Comparison of ENCODE assay signal across 18 mouse cellular contexts in genomic region chr5:123996695-123997094, GRCm38 (mm10). TPM values are rescaled to one million over a fixed set of nuclear protein-coding genes. Genes with fewer than 3 reads are reported as not detected.
DNase-seq lines count a peak whose midpoint lies in the region; ATAC-seq and TF ChIP-seq lines count a peak whose summit lies in the region.
"Had no signal": no experiment of that assay in that cellular context is flagged by ENCODE, and none has a peak within 500 bp of the region (broad histone marks: within the 10 kb centered on the region; RNA-seq: fewer than 3 reads in every experiment).

No protein-coding gene starts in this region.

- TF ChIP-seq CTCF in gastrocnemius, adult 2 months (IDR thresholded peaks at IDR 0.05): peak; percentile 35
- TF ChIP-seq CTCF in midbrain, postnatal 0 days (IDR thresholded peaks at IDR 0.05): no peak

- ATAC-seq in hindbrain, embryonic 15.5 days (ENCODE audit: low FRiP score, low read depth): no peak
- no peak for ATAC-seq in hindbrain, embryonic 16.5 days
- ATAC-seq in midbrain, embryonic 13.5 days: no peak
- no peak for ATAC-seq in midbrain, postnatal 0 days (ENCODE audit: low FRiP score)
- ATAC-seq: activated CD4-positive, CD25-positive, alpha-beta regulatory T cell, adult 4 months; intestine, embryonic 16.5 days had no signal

- no peaks in the 10 kb centered on the region for H3K36me3 ChIP-seq in hindbrain, embryonic 15.5 days
- peaks cover 13% of the 10 kb centered on the region for H3K36me3 ChIP-seq in hindbrain, embryonic 16.5 days (ENCODE audit: control insufficient read depth, insufficient read depth, low read length)
- H3K36me3 ChIP-seq in midbrain, embryonic 13.5 days: peaks cover 4% of the 10 kb centered on the region; the same call in 1 of the 2 replicates
- peaks cover 32% of the 10 kb centered on the region for H3K36me3 ChIP-seq in midbrain, postnatal 0 days (ENCODE audit: insufficient read depth, low read length)
- H3K36me3 ChIP-seq: heart, embryonic 15.5 days; lung, embryonic 15.5 days had no signal

- H3K4me3 ChIP-seq in gastrocnemius, adult 2 months: peak overlapping the region; percentile 52
- H3K4me3 ChIP-seq in hindbrain, embryonic 15.5 days: no peak overlapping the region
- H3K4me3 ChIP-seq in hindbrain, embryonic 16.5 days (ENCODE audit: low read length): no peak overlapping the region
- H3K4me3 ChIP-seq in midbrain, embryonic 13.5 days (replicated peaks): no peak overlapping the region
- no peak overlapping the region for H3K4me3 ChIP-seq in midbrain, postnatal 0 days (ENCODE audit: low read depth, low read length)
- H3K4me3 ChIP-seq: heart, embryonic 15.5 days; limb, embryonic 15.5 days; liver, embryonic 15.5 days; lung, embryonic 15.5 days had no signal

- no peaks in the 10 kb centered on the region for H3K9me3 ChIP-seq in hindbrain, embryonic 15.5 days
- H3K9me3 ChIP-seq in hindbrain, embryonic 16.5 days (ENCODE audit: control insufficient read depth, low read length): no peaks in the 10 kb centered on the region
- no peaks in the 10 kb centered on the region for H3K9me3 ChIP-seq in midbrain, embryonic 13.5 days
- H3K9me3 ChIP-seq in midbrain, postnatal 0 days (ENCODE audit: low read length): no peaks in the 10 kb centered on the region
- H3K9me3 ChIP-seq: heart, embryonic 15.5 days; limb, embryonic 15.5 days; liver, embryonic 15.5 days; lung, embryonic 15.5 days had no signal

- H3K4me1 ChIP-seq in hindbrain, embryonic 15.5 days (replicated peaks): peaks cover 36% of the 10 kb centered on the region
- peaks cover 19% of the 10 kb centered on the region for H3K4me1 ChIP-seq in hindbrain, embryonic 16.5 days (ENCODE audit: control insufficient read depth, insufficient read depth, low read depth, low read length)
- H3K4me1 ChIP-seq in midbrain, embryonic 13.5 days (replicated peaks): peaks cover 18% of the 10 kb centered on the region
- no peaks in the 10 kb centered on the region for H3K4me1 ChIP-seq in midbrain, postnatal 0 days (ENCODE audit: insufficient read depth, low read length)

- 85% methylated on average over 14 of the region's 14 CpGs for WGBS in hindbrain, embryonic 15.5 days
- WGBS in hindbrain, embryonic 16.5 days: 83% methylated on average over 14 of the region's 14 CpGs
- WGBS in midbrain, embryonic 13.5 days: 89% methylated on average over 14 of the region's 14 CpGs
- 84% methylated on average over 13 of the region's 14 CpGs for WGBS in midbrain, postnatal 0 days

- DNase-seq in gastrocnemius, adult 2 months: no peak
- no peak for DNase-seq in gastrocnemius, postnatal 14 days
- DNase-seq in midbrain, postnatal 0 days (ENCODE audit: low spot score): no peak
- DNase-seq in testis, postnatal 10 days (ENCODE audit: low spot score): no peak
- DNase-seq: adrenal gland, postnatal 10 days; kidney, adult 9 months; layer of hippocampus, postnatal 36 days had no signal

- H3K27me3 ChIP-seq in hindbrain, embryonic 15.5 days: no peaks in the 10 kb centered on the region
- no peaks in the 10 kb centered on the region for H3K27me3 ChIP-seq in hindbrain, embryonic 16.5 days (replicated peaks; ENCODE audit: control insufficient read depth, insufficient read depth, low read length)
- H3K27me3 ChIP-seq in midbrain, embryonic 13.5 days: peaks cover 7% of the 10 kb centered on the region
- no peaks in the 10 kb centered on the region for H3K27me3 ChIP-seq in midbrain, postnatal 0 days (ENCODE audit: insufficient read depth, low read length)
- H3K27me3 ChIP-seq: CH12.LX; heart, embryonic 15.5 days; limb, embryonic 15.5 days; liver, embryonic 15.5 days; lung, embryonic 15.5 days had no signal

- H3K4me2 ChIP-seq in hindbrain, embryonic 15.5 days: no peak overlapping the region
- no peak overlapping the region for H3K4me2 ChIP-seq in hindbrain, embryonic 16.5 days (ENCODE audit: low read length)
- no peak overlapping the region for H3K4me2 ChIP-seq in midbrain, embryonic 13.5 days (replicated peaks)
- H3K4me2 ChIP-seq in midbrain, postnatal 0 days (ENCODE audit: low read depth, low read length, poor library complexity, severe bottlenecking): no peak overlapping the region
- H3K4me2 ChIP-seq: heart, embryonic 15.5 days; limb, embryonic 15.5 days; liver, embryonic 15.5 days; lung, embryonic 15.5 days had no signal

- no peak overlapping the region for H3K9ac ChIP-seq in hindbrain, embryonic 15.5 days
- H3K9ac ChIP-seq in hindbrain, embryonic 16.5 days (ENCODE audit: low read depth, low read length): no peak overlapping the region
- no peak overlapping the region for H3K9ac ChIP-seq in midbrain, embryonic 13.5 days (replicated peaks)
- no peak overlapping the region for H3K9ac ChIP-seq in midbrain, postnatal 0 days (replicated peaks; ENCODE audit: low read length, poor library complexity, severe bottlenecking)
- H3K9ac ChIP-seq: heart, embryonic 15.5 days; limb, embryonic 15.5 days; liver, embryonic 15.5 days; lung, embryonic 15.5 days had no signal

- intact Hi-C loops in gastrocnemius, adult 2 months (cut with DNase I): no loop called here
- intact Hi-C loops in gastrocnemius, postnatal 14 days (cut with DNase I; ENCODE audit: low total_unique reads): no loop called here

- peak overlapping the region; percentile 51 for H3K27ac ChIP-seq in gastrocnemius, adult 2 months
- 0 out of 2 replicates have a peak overlapping the region, but pooled peaks have one; percentile 53 for H3K27ac ChIP-seq in hindbrain, embryonic 15.5 days (replicated peaks)
- no peak overlapping the region for H3K27ac ChIP-seq in hindbrain, embryonic 16.5 days (ENCODE audit: low read depth, low read length)
- H3K27ac ChIP-seq in midbrain, embryonic 13.5 days: 0 out of 2 replicates have a peak overlapping the region, but pooled peaks have one; percentile 63
- no peak overlapping the region for H3K27ac ChIP-seq in midbrain, postnatal 0 days (ENCODE audit: low read depth, low read length)
- H3K27ac ChIP-seq: heart, embryonic 15.5 days; limb, embryonic 15.5 days; liver, embryonic 15.5 days; lung, embryonic 15.5 days; macrophage had no signal

RNA-seq across cellular contexts. Expression of gene Hip1r, which starts 23.3 kb away (rescaled TPM):
- 10 to 100 TPM in 1 of 2 experiments, 1 to 10 TPM in 1; 5.6 to 14.3 TPM for total RNA-seq in gastrocnemius, adult 2 months (2021)
- total RNA-seq in gastrocnemius, postnatal 14 days (2021): 10 to 100 TPM in 1 of 2 experiments, 1 to 10 TPM in 1; 7.2 to 11.1 TPM
- 33.9 and 34.2 TPM in 2 replicates for polyA plus RNA-seq in hindbrain, embryonic 15.5 days (2015; fragmentation: Nextera tagmentation; extraction: Ambion mirVana)
- 34.3 and 35.3 TPM in 2 replicates for polyA plus RNA-seq in hindbrain, embryonic 16.5 days (2015; fragmentation: Nextera tagmentation; extraction: Ambion mirVana)
- 19.0 and 20.1 TPM in 2 replicates for polyA plus RNA-seq in midbrain, embryonic 13.5 days (2015; fragmentation: Nextera tagmentation; extraction: Ambion mirVana)
- 42.9 and 45.4 TPM in 2 replicates for total RNA-seq in midbrain, postnatal 0 days (2014; rRNA removed)
- 25.8 and 30.8 TPM in 2 replicates for polyA plus RNA-seq in midbrain, postnatal 0 days (2015; fragmentation: Nextera tagmentation; extraction: Ambion mirVana)

RNA-seq across cellular contexts. Expression of gene Vps37b, which starts 35.4 kb away (rescaled TPM):
- 1 to 10 TPM; 4.1 to 6.2 TPM for total RNA-seq in gastrocnemius, adult 2 months (2021)
- 1 to 10 TPM; 6.3 to 7.8 TPM for total RNA-seq in gastrocnemius, postnatal 14 days (2021)
- 75.5 and 82.4 TPM in 2 replicates for polyA plus RNA-seq in hindbrain, embryonic 15.5 days (2015; fragmentation: Nextera tagmentation; extraction: Ambion mirVana)
- 70.9 and 81.1 TPM in 2 replicates for polyA plus RNA-seq in hindbrain, embryonic 16.5 days (2015; fragmentation: Nextera tagmentation; extraction: Ambion mirVana)
- 71.5 and 79.3 TPM in 2 replicates for polyA plus RNA-seq in midbrain, embryonic 13.5 days (2015; fragmentation: Nextera tagmentation; extraction: Ambion mirVana)
- total RNA-seq in midbrain, postnatal 0 days (2014; rRNA removed): 52.3 and 75.5 TPM in 2 replicates
- 54.3 and 56.2 TPM in 2 replicates for polyA plus RNA-seq in midbrain, postnatal 0 days (2015; fragmentation: Nextera tagmentation; extraction: Ambion mirVana)

Comparison
In these comparisons a context has a peak if more than half of its experiments do, and no peak if none do; other contexts are left out.
1. H3K27ac ChIP-seq: peak in gastrocnemius, adult 2 months (single experiment), hindbrain, embryonic 15.5 days (single experiment) and midbrain, embryonic 13.5 days (single experiment); none in hindbrain, embryonic 16.5 days (single experiment) and midbrain, postnatal 0 days (single experiment).